Mouse (Mus musculus) adipocyte (in vitro differentiated cells): Measurements from ENCODE around the gene Ighmbp2.
"Not testable (repeated sequence)": the region's sequence is repeated elsewhere in the genome, so short reads cannot be mapped to it uniquely, and the experiment has no call there.

Experiments used
- DNase-seq: peaks from one replicate; pipeline ENCODE4 v3.0.0-alpha.2; 2016; ENCODE audit warnings: low spot score

Gene Ighmbp2

GRCm38 (mm10) chr19:3281886-3282285, 931 bp downstream of the Ighmbp2 start:
- peak; percentile 28 for DNase-seq

DNA sequence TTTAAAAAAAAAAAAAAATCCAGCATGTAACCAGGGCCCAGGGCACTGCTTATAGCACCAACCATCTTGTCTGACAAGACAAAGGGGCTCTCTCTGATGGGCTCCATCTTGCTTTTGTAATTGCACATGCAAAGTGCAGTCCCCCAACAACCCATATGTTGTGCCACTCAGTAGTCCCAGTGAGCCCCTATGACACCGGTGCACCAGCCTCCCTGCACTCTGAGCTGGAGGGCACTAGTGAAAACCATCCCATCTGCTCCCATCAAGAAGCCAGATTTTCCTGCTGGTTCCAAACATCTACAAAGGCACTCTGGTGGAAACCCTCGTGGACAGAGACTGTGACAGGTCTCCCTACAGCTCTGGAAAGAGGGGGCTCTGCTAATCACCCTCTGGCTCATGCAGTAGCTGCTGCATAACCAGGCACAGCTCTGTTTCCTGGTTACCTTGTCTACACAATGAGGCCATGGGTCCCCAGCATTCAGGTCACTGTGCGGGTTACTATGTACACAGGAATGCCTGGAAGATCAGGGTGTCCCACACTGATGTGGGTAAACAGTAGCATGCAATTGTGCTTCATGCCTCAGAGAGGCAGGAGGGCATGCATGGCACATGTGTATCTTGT, 7.0 kb downstream of the Ighmbp2 start:
- DNase-seq: no peak

DNA sequence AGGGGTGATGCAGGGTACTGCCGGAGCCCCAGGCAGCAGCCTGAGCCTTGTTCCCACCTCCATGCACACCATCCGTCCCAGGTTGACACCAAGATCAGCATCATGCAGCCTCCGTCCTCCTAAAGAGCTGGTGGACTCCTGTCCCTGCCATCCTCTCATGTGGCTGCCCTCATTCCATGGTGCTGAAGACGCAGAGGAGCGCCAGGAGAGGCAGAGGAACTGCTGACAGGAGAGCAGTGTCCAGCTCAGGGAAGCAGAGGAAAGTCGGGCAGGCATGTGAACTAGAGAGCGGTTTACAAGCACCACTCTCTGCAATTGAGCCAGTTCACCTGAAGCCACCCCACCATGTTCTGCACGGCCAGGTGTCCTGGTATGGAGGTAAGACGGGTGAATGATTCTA, 9.5 kb downstream of the Ighmbp2 start:
- no peak for DNase-seq

DNA sequence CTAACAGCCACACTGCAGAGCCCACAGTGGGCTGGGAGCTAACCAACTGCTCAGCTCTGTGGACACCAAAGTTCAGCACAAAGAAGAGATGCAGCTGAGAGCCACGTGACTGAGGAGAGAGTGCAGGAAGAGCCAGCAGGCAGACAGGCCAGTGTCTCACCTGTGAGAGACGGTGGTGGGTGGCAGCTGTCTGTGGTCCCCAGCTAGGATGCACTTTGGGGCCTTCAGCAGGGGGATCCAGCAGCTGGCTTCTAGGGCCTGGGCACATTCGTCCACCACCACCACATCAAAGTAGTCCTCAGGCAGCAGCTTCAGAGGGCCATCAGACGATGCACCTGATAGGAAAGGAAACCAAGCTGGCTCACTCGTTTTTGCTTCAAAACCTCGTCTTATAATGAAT, 11.5 kb downstream of the Ighmbp2 start:
- DNase-seq: no peak

- DNase-seq: no peak
Measured at GRCm38 (mm10) chr19:3269803-3270202, 13.0 kb downstream of the Ighmbp2 start.

- DNase-seq: no peak
Measured at GRCm38 (mm10) chr19:3269279-3269678, 13.5 kb downstream of the Ighmbp2 start.

DNA sequence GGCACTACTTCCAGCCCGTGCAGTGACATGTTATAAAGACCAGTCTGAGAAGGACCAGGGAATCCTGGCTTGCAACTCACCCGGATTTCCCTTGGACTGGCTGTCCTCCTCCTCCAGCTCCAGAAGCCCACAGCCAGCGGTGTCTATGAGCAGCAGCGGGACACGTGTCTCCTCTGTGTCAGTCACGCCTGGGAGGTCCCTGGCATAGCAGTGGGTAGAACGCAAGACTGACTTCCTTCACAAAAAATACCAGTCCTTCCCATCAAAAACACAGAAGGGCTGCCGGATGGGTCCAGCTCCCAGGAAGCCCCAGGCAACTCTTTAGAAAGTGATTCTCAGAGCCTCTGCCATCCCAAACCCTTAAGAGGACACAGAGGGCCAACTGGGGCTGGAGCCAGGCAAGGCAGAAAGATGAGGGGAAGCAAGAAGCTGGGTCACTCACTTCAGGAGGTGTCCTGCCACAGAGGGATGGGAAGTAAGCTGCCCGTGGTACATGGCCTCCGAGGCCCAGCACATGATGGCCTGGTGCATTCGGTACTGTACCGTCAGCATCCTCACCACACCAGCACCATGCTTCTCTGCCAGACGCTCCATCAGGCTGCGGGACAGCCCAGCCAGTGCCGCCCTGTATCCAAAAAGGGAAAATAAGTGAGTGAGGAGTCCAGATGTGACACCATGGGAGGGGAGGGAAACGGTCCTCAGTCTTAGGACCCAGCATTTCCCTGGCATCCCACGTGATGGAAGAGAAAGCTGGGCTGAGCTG, 14.4 kb downstream of the Ighmbp2 start:
- no peak for DNase-seq

DNA sequence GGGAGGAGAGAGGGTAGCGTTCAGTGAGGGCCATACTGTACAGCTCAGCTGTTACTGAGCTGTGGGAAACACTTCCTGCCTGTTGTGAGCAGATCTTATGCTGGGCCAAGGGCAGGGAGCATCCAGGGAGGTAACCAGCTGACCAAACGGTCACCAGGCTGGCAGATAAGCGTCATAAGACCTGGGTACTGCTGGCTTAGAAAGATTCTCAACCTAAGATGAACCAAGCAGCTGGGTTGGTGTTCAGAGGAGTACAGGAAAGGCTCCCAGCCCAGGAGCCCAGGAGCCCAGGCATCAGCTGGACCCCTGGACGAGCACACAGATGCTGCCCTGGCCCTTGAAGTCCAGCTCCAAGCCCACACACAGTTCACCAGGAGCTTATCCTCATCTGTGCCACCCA, 15.5 kb downstream of the Ighmbp2 start:
- no peak for DNase-seq

DNA sequence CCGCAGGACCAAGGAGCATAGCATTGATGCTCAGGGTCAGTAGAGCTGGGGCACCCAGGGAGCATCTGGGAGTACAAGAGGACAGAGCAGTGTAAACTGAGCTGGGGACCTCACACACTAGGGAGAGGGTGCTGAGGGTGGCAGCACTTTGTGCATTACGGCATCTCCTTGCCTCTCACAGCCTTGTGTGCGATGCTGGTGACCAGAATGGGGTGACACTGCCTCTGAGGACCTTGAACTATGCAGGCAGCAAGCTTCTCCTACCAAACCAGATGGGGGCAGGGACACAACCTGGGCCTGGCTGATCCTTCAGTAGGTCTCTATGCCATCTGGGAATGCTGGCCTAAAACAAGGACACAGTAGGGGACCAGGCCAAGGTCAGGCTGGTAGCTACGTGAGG, 16.1 kb downstream of the Ighmbp2 start:
- DNase-seq: no peak

DNA sequence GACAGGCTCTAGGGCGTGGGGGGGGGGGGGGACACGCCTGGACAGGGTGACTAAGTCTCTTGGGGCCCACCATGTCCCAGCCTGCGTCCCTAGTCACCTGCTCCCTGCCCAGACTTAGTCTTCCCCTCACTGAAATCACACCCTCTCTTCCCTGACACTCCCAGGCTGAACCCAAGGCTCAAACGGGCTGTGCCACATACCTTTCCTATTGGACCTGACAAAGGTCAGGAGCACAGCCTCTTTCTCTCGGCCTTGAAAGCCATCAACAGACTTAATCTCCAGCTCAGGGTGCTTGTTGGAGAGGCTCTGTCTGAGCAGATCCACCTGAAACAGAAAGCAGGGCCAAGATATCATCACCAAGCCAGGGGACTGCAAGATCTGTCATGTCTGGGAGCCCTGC, 16.7 kb downstream of the Ighmbp2 start:
- no peak for DNase-seq

DNA sequence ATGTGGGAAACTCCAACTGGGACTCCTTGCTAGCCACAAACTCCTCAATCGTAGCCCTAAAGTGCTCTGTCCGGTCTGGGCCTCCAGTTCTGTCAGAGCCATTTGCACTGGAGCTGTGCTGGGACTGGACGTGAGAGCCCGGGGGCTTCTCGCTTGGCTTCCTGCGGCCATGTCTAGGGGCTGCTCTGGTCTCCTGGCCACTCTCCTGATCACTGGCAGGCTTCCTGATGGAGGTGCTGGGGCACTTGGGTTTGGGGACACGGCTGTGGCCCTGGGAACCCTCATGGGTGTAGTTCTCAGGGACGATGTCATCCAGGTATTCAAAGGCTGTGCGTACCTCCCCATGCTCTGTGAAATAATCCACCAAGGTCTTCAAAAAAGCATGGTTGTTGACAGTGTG, 17.6 kb downstream of the Ighmbp2 start:
- no peak for DNase-seq

- no peak for DNase-seq
Measured at GRCm38 (mm10) chr19:3264348-3264747, 18.5 kb downstream of the Ighmbp2 start.

DNA sequence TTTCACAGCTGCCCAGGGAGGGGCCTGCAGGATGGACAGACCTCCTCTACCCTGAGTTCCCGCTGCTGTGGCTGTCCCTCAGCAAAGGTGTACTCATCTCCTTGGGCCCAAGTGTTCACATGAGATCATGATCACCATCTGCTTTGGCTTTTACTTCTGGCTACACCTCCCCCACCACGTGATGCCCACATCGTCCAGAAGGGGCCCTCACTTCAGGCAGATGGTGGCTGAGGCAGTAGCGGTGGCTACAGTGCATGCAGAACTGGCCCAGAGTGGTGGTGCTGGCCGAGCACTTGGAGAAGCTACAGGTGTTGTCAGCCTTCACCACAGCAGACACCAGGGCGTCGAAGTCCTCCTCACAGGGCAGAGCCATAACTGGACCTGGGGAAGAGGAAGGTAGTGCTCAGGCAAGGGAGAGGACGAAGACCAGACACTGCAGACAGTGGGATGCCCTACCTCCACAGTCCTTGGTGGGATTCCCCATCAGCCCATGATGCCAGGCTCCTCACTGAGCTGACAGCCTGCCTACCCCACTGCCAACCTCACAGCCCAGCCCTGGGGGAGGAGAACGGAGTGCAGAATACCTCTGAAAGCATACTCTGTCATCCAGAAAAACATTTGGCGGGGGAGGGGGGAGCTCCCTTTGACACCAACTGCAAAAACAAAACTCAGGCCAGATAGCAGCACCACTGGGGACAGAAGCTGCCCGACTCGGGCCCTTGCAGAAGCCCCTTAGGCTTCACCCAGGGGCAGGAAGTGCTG, 20.9 kb downstream of the Ighmbp2 start:
- no peak for DNase-seq

DNA sequence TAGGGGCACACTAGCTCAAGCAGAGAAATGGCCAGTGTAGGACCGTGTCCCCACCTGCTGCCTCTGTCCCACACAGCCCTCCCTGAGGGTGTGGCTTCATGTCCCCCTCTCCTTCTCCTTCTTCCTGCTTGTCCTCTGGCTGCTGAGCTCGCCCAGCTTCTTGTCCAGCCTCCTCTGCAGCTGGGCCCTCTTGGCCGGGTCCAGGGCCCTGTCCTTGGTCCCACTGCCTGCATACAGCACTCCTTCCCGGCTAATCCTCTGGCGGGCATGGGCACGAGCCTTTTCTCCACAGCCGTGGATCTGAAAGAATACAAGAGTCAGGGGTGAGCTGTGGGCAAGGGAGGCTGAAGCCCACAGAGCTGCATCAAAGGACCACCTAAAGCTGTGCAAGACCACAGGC, 21.5 kb downstream of the Ighmbp2 start:
- no peak for DNase-seq

GRCm38 (mm10) chr19:3260591-3260990, 22.2 kb downstream of the Ighmbp2 start:
- no peak for DNase-seq

DNA sequence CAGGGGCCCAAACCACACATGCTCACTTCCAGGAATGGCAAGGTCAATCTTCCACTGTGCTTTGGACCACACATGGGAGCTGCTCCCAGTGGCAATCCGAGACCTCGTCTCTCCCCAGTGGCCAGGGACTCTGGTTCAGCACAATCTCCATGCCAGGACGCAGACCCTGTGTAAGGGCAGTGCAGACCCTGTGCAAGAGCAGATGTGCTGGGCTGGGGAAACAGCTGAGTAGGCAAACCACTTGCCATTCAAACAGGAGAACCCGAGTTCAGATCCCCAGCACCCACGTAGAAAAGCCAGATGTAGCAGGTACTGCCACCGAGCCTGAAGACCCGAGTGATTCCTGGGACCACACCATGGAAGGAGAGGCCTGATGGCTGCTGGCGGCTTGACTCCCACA, 22.8 kb downstream of the Ighmbp2 start:
- no peak for DNase-seq

DNA sequence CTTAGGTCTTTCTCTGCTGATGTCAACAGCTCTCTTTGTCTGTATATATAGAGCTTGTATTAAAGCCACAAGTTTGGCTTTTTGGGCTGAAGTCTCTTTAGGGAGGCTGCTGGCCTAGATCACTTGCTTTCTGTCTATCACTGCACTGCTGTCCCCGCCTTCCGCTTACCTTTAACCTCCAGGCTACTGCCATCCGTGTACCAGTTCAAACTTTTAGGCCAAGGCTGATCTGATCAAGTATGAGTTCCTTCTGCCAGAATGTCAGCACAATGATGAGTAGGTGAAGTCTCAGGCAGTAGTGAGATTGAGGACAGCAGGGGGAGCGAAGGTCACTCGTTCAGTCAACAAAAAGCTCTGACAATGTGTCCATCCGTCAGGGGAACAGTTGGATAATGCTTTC, 57.6 kb downstream of the Ighmbp2 start:
- DNase-seq: not testable (repeated sequence)

DNA sequence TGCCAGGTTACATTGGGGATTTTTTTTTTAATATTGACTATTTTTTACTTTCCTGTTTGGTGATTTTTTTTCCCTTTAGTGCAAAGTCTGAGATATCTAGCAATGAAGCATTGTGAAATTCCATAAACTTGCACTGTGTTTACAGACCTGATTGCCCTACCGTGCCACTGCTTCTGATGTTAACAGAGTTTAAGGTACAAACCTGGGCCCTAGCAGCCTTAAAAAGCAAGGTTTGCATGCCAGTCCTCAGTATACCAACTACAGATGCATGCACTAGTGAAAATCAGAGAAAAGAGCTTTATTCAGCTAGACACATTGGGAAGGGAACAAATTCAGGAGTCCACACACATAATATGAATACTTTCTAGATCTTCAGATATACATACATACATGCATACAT, 67.9 kb downstream of the Ighmbp2 start:
- not testable (repeated sequence) for DNase-seq
